Mouse (Mus musculus) C2C12 (cell line): ENCODE results near the gene Sgcd.

Experiments used
- CEBPB ChIP-seq: IDR thresholded peaks from one replicate; pipeline ENCODE4 v1.6.1; 2011; ENCODE audit warnings: low read depth, mild to moderate bottlenecking, control low read depth, moderate library complexity
- CTCF ChIP-seq: IDR thresholded peaks from one replicate; pipeline ENCODE4 v1.5.1; 2011; ENCODE audit not compliant: control insufficient read depth, insufficient read depth, insufficient read length
- MAX ChIP-seq: IDR thresholded peaks from one replicate; pipeline ENCODE4 v1.6.1; 2011; ENCODE audit warnings: mild to moderate bottlenecking, control low read depth
- MYOG ChIP-seq: IDR thresholded peaks from one replicate; pipeline ENCODE4 v1.6.1; 2011; ENCODE audit not compliant: control insufficient read depth, insufficient read length; ENCODE audit errors: extremely low read depth

DNA sequence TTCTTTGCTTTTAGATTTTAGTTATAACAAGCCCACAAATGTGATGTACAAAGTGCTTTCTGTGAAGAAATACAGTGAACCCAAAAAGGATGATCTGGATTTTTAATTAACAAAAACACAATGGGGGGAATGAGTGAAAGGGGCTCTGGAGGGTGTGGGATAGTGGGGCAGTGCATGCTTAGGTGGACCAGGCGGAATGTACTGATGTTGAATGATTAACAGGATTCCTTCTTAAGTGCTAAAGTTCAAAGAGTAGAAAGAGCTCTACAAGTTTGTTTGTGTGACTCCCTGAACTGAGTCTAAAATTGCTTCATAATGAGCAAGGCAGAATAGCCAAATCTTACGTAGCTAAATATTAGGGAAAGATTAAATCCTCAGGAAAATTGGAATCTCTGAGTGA is 246.0 kb downstream of the Sgcd start:
- TF ChIP-seq CTCF (no peak), MYOG (no peak), CEBPB (no peak), MAX (no peak)
